Mouse (Mus musculus) T-helper 17 cell (primary cell): Measurements from ENCODE around the gene Ugt1a6b.
"Not testable (repeated sequence)": the region's sequence is repeated elsewhere in the genome, so short reads cannot be mapped to it uniquely, and the experiment has no call there.

ENCODE experiments used
- in situ Hi-C, 2 experiments: fragments of 300-600 bp; cut with MboI, MseI; formaldehyde crosslinking; loops; 1 replicate in 1 of 2; 2 replicates in 1 of 2; pipeline ENCODE4 v1.15.1; 2025; ENCODE audit warnings: high pct_unique_total_duplicates in 2 of 2

Ugt1a6b gene

DNA sequence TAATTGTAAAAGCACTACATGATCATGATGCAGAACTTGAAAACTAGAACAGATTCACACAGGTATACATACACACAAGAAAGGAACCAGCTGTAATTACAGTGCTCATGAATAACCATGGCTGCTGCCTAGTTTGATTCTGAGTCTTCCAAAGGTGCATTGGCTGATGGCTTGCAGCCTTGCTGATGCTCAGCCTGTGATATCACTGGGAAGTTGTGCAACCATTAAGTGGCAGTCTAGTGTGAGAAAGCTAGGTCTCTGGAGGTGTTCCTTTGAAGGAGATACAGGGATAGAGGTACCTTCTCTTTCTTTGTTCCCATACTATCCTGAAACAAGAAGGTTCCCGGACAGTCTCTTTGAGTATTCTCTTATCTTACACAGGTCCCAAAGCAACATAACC, 116.0 kb downstream of the Ugt1a6b start:
- in situ Hi-C loops: no loop called here

GRCm38 (mm10) chr1:88220336-88220735, 117.3 kb downstream of the Ugt1a6b start:
- in situ Hi-C loops: no loop called here

GRCm38 (mm10) chr1:88222216-88222615, 119.2 kb downstream of the Ugt1a6b start:
- in situ Hi-C loops: no loop called here

- in situ Hi-C loops: not testable (repeated sequence)
These were observed 120.0 kb downstream of the Ugt1a6b start for GRCm38 (mm10) chr1:88223011-88223515.

DNA sequence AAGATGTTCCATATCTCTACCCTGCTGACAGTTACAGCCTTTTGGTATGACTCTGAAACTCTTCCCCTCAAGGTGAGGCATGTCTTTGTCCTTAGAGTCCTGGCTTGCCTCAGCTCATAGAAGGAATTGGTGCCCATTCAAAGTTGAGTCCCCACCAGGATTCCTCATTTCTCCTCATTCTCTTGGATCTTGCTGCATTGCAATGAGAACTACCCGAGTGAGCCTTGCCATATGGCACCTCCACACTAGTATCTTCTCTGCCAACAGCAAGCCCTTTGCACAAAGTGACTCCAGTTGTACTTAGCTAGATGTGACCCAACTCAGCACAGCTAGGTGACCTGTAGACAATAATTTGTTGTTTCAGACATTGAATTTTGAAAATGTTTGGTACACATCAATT, 120.5 kb downstream of the Ugt1a6b start:
- in situ Hi-C loops: no loop called here

GRCm38 (mm10) chr1:88224029-88224776, 121.2 kb downstream of the Ugt1a6b start:
- in situ Hi-C loops: no loop called here

GRCm38 (mm10) chr1:88225301-88225700, 122.2 kb downstream of the Ugt1a6b start:
- in situ Hi-C loops: not testable (repeated sequence)

- in situ Hi-C loops: no loop called here
These were observed 122.7 kb downstream of the Ugt1a6b start for GRCm38 (mm10) chr1:88225741-88226140.

DNA sequence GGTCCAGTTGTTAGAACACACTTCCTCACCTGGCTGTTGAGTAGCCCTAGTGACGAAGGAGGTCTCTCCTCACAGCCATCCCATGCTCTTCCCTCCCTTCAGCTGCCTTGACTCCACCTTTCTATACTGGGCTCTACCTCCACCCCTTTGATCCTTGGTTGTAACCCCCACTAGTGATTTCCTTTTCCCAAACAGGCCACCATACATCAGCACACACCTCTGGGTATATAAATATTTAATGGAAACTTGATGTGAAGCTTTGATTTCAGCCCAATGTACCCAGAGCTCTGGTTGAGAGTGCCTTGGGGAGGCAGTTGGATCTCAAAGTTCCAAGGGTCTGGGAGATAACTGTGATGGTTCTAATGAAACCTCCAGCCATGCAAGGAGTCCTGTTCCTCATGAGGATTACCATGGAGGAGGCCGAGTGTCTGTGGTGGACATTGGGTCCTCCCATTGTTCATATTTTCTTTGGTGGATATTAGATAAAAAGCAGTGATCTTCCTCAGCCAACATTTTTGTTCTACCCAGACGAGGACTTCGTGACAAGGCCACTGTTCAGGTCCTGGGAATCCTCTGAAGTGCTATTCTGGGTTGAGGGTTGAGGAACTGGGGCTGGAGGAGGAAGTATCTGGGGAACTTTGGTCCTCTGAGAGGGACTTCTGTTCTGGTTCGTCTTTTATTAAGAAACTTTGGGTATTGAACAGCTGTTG, 123.8 kb downstream of the Ugt1a6b start, which contains the start of gene Mroh2a:
TSS of gene Mroh2a (plus strand) at position 317 of the 710 bp plus-strand sequence.
- in situ Hi-C loops: no loop called here

DNA sequence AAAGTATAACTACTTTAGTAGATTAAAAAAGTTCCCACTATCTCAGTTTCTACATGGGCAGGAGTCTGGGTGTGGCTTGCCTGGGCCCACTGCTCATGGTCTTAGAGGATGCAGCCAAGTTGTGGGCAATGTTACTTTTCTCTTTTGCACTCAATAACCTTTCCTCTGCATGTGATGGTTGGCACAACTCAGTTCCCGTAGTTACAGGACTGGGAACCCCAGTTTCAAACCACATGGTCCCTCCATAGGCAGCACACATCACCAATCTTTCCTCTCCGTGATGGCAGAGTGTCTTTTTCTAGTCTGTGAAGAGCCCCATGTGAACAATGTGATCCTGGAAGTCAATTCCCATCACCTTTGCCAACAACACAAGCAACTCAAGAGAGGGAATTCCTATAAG, 124.4 kb downstream of the Ugt1a6b start:
- in situ Hi-C loops: no loop called here

DNA sequence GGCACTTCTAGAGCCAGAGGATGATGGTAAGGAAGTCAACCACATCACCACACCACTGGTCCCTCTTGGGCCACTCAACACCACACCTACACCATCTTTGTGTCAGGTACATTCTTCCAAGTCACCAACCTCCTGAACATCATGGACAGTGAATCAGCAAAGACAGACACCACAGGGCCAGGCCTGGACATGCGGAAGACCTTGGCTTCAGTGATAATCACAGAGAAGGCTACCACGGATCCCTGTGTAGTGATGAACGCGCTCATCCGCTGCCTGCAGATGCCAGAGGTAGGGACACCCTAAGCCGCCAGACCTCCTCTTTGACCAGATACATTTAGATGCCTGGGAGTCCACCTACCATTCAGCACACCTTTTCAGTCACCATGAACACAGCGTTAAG, 125.1 kb downstream of the Ugt1a6b start:
- in situ Hi-C loops: no loop called here

DNA sequence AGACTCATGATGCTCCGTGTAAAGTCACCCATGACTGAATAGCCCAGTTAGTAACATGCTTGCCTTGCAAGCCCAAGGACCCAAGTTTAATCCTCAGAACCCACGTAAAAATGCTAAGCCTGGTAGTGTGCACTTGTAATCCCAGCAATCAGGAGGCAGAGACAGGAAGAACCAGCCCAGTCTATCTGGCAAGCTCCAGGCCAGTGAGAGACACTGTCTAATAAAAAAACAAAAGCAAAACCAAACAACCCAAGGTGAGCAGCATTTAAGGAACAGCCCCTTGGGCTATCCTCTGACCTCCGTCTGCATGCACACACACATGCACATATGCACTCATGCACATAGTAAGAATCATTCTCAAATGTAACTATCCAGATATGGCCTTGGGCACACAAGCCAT, 126.5 kb downstream of the Ugt1a6b start:
- in situ Hi-C loops: no loop called here

DNA sequence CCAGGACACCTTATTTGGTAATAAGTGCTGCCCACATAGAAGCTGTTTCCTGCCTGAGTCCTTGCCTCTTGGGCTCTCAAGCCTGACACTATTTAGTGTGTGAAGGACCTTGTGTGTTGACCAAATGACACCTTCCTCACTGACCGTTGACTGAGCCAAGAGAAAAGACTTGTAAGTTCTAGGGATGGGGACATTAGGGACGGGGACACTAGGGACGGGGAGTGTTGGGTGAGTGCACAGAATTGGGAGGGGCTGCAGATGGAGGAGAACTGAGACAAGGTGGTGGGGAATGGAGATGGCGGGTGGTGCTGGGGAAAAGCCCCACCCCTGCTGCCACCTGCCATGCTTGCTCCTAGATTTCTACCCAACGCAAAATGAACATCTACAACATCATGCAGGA, 126.9 kb downstream of the Ugt1a6b start:
- in situ Hi-C loops: no loop called here

DNA sequence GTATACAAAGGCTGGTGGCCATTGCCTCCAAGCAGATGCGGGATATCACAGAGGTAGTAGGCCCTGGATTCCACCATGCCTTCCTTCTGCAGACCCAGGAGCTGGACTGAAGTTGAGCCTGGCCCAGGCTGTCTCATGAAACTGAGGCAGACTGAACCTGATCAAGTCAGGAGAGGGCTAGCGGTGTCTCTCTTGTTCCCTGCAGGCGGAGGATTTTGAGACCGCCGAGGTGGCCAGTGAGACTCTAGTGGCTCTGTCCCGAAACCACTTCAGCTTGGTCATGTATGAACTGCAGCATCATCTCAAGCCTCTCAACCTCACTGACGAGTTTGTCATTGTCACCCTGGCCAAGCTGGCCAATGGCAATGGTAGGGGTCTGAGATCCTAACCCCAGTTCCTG, 127.4 kb downstream of the Ugt1a6b start:
- in situ Hi-C loops: no loop called here

DNA sequence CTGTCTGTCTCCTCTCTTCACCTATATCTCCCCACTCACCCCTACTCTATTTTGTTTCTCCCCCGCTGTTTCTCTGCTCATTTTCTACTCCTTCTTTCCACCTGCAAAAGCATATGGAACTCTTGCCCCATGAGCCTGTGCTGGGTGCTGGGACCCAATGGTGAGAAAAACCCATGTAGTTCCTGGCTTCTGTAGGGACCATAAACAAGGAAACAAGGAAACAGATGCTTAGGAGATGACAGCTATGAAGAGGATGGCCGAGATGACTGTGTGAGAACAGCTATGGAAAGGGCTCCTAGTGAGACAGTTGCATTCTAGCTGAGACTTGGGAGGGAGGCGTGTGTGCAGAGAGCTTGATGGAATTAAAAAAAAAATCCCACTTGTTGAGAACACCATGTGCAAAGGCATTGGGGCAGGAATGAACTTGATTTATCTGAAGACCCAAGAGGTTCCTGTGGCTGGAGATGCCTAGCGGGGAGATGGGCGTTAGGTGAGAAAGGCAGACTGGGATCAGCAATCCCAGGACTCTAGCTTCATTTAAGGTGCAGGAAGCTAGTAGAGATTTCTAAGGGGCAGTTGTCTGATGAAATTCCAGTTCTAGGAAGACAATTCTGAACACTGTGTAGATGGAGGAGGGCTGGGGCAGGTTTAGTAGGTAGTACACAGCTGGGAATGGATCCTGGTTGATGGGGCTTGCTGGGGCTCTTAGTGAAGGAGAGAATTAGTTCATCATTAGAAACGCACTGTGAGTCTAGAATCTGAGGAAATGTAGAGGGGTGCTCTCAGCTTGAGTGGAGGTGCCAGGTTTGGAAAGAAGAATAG, 128.1 kb downstream of the Ugt1a6b start:
- in situ Hi-C loops: no loop called here

DNA sequence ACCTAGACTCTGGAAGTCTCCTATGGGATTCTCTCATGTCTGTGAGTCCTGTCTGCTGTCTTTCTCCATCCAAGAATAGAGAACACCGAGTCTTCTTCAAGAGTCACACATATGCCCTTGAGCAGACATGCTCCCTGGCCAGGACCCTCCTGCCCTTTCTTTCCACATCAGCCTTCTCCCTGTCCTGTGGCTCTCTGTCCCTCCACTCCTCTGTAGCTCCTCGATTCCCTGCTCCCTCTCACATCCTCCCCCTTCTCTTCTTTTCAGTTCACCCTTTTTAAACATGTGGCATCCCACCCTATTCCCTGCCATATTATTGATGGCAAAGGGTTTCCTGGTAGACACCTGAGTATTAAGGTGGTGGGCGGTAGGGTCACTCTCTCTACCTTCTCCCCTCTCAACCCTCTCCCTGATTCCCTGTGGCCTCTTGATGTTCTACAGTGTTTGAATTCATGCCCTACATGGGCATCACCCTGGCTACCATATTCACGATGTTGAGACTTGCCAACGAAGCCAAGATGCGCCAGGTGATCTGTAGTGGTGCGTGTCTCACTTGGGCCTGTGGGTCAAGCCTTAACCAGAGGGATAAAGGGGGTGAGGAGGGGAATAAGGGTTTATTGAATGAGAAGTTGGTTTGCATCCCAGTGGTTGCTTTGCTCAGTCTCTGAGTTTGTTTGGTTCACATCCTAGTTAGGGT, 128.9 kb downstream of the Ugt1a6b start:
- in situ Hi-C loops: no loop called here

DNA sequence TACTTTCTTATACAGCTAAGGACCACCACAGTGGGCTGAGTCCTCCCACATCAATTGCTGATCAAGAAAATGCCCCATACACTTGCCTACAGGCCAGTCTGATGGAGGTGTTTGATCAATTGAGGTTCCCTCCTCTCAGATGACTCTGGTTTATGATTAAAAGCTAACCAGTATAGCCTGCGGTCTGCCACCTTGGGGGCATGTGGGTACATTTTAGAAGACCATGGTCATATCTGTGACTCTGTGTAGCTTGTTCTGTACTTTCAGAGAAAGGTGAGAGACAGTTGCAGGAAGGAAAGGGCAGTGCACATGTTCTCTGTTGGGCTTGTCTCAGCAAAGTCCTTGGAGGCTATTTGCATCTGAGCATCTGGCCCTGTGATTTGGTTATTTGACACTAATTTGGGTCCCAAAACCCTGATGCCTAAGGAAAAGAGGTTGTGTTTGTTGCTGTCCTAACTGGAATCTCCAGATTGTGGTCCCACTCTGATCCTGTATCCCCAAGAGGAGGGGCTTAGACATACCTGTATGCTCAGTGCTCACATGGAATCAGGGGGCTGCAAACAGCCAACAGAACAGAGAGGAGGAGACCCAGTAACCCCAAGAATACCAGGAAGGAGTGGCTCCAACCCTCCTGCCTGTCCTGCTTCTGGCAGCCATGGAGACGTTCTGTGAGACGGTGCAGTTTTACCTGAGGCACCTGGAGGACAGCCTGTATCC, 129.8 kb downstream of the Ugt1a6b start:
- in situ Hi-C loops: no loop called here

- in situ Hi-C loops: no loop called here
These were observed 130.6 kb downstream of the Ugt1a6b start for GRCm38 (mm10) chr1:88233421-88234247.

- in situ Hi-C loops: no loop called here
These were observed 131.2 kb downstream of the Ugt1a6b start for GRCm38 (mm10) chr1:88234248-88234610.

GRCm38 (mm10) chr1:88234646-88235045, 131.6 kb downstream of the Ugt1a6b start:
- in situ Hi-C loops: no loop called here
